Mouse (Mus musculus) heart, embryonic 16.5 days (tissue): ENCODE measurements around the gene Ank2. TPM values are rescaled to one million over a fixed set of nuclear protein-coding genes. Genes with fewer than 3 reads are reported as not detected.

Experiments
- ATAC-seq: fragments of 200-750 bp; cut with Nextera tagmentation; replicated peaks from 2 replicates; pipeline ENCODE4 v1.8.0; 2017; ENCODE audit warnings: moderate number of reproducible peaks; ENCODE audit not compliant: insufficient read depth, low FRiP score; ENCODE audit errors: extremely low read depth
- H3K27ac ChIP-seq: fragments of 300-500 bp; sonication (generic); 2 replicates; pipeline ENCODE4 v1.5.1; 2014; ENCODE audit warnings: mild to moderate bottlenecking, low read length, control low read depth, moderate library complexity
- H3K27me3 ChIP-seq: fragments of 300-500 bp; sonication (generic); 2 replicates; pipeline ENCODE4 v1.6.1; 2014; ENCODE audit warnings: low read length, mixed read lengths; ENCODE audit not compliant: control insufficient read depth, insufficient read depth
- H3K36me3 ChIP-seq: fragments of 300-500 bp; sonication (generic); 2 replicates; pipeline ENCODE4 v1.6.1; 2014; ENCODE audit not compliant: control insufficient read depth, insufficient read depth
- H3K4me1 ChIP-seq: fragments of 300-500 bp; sonication (generic); 2 replicates; pipeline ENCODE4 v1.6.1; 2014; ENCODE audit warnings: low read length, mixed read lengths; ENCODE audit not compliant: control insufficient read depth, insufficient read depth
- H3K4me2 ChIP-seq: fragments of 300-500 bp; sonication (generic); 2 replicates; pipeline ENCODE4 v1.6.1; 2014; ENCODE audit warnings: low read depth, mild to moderate bottlenecking, control low read depth, low read length
- H3K4me3 ChIP-seq: fragments of 300-500 bp; sonication (generic); 2 replicates; pipeline ENCODE4 v1.5.1; 2014; ENCODE audit warnings: mild to moderate bottlenecking, control low read depth, low read length
- H3K9ac ChIP-seq: fragments of 300-500 bp; sonication (generic); 2 replicates; pipeline ENCODE4 v1.6.1; 2014; ENCODE audit warnings: low read length, control low read depth
- H3K9me3 ChIP-seq: fragments of 300-500 bp; sonication (generic); replicated peaks from 2 replicates; pipeline ENCODE4 v1.6.1; 2016; ENCODE audit warnings: low read length; ENCODE audit not compliant: control insufficient read depth
- WGBS: fragments of 180-500 bp; shearing (Covaris S2); extraction: QIAGEN DNeasy Blood & Tissue Kit; methylation state at CpG from one replicate; pipeline ENCODE4 v1.1.7; 2014; 5-methylcytosine and 5-hydroxymethylcytosine counted together
- microRNA counts: library from miRNA; unstranded; fragments of <30 nt; microRNA quantifications from one replicate; lab custom pipeline; 2016
- microRNA-seq: library from miRNA; unstranded; fragments of <30 nt; microRNA quantifications from one replicate; pipeline ENCODE4, GENCODE M21; 2017
- polyA plus RNA-seq: library from polyadenylated mRNA; unstranded; fragments of >200 nt; fragmentation: Nextera tagmentation; extraction: Ambion mirVana; gene quantifications from 2 replicates; pipeline ENCODE4 v1.2.1, GENCODE M21; 2015

Gene Ank2
- polyA plus RNA-seq, 1 experiment from 2014 or later, result 38.9 TPM

DNA sequence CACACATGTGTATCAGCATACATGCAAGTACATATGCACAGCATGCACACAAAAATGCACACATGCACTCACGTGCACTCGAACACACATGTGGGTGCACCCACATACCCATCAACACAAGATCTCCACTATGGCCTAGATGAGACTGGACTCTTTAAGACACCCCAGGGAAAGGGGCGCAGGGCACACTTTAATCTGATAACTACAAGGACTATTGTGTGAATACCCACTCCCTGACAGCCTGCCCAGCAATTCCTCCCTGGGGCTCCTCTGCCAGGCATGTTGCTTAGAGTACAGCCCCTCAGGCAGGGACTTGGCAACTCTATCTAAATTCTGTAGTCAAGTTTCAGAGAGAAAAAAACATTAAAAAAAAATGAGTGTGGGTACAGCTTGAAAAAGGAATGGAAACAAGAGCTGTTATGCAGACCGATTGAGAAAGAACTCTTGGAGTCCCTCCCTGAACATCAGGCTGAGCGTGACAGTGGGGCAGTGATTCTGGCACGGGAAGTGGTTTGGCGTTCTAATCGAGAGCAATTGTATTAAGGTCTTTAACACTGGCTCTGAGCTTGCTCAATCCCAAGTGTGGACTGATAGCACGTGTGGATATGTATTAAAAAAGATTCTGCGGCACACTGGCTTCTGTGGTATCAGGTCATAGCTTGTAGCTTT, 580.2 kb downstream of the Ank2 start:
- H3K27ac ChIP-seq, result no peak overlapping the region
- H3K9me3 ChIP-seq, result no peaks in the 10 kb centered on the region; the same call in 1 of the 2 replicates
- peaks cover 6% of the 10 kb centered on the region for H3K36me3 ChIP-seq
- no peak overlapping the region for H3K4me2 ChIP-seq
- no peak for ATAC-seq
- no peaks in the 10 kb centered on the region for H3K27me3 ChIP-seq
- WGBS, result 70% methylated on average over 10 of the region's 10 CpGs
- no peak overlapping the region for H3K9ac ChIP-seq
- H3K4me1 ChIP-seq, result 0 out of 2 replicates have a peak, but pooled peaks cover 3% of the 10 kb centered on the region
- no peak overlapping the region for H3K4me3 ChIP-seq

DNA sequence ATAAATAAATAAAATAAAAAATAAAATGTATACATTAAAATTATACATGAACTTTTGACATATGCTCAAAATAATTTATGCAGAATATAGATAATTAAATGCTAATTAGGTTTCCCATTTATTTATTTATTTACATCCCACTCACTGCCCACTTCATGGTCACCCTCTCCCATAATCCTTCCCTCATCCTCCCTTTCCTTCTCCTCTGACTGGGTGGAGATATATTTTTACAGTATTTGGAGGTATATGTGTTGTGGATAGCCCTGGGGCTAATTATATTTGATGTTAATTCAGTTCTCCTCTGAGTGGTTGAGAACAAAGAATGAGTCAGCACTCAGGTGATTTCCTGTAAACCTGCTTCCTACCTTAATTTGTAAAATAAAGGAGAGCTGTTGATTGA, 582.8 kb downstream of the Ank2 start:
- H3K4me2 ChIP-seq, result no peak overlapping the region
- H3K27ac ChIP-seq, result no peak overlapping the region
- no peak overlapping the region for H3K9ac ChIP-seq
- H3K36me3 ChIP-seq, result no peaks in the 10 kb centered on the region
- no peak for ATAC-seq
- H3K4me3 ChIP-seq, result no peak overlapping the region
- no peaks in the 10 kb centered on the region; the same call in 1 of the 2 replicates for H3K9me3 ChIP-seq
- no peaks in the 10 kb centered on the region for H3K27me3 ChIP-seq
- no peaks in the 10 kb centered on the region for H3K4me1 ChIP-seq

DNA sequence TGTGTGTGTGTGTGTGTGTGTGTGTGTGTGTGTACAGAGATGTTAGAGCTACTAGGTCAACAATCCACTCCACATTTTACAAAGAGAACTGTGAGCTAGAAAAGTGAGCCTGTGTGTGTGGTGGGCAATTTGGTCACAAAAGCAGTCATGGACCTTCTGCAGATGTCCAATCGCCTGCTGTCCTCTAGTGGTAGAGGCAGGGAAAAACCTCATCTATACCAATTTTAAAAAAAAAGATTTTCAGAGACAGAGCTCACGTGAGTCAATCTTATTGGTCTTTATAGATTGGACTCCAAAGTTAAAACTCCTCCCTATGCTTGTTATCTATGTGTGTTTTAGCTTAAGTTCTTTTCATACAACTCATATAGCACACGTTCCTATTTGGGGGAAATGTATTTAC, 595.6 kb downstream of the Ank2 start:
- no peaks in the 10 kb centered on the region for H3K4me1 ChIP-seq
- H3K4me3 ChIP-seq, result no peak overlapping the region
- no peak overlapping the region for H3K27ac ChIP-seq
- no peak overlapping the region for H3K4me2 ChIP-seq
- no peaks in the 10 kb centered on the region for H3K27me3 ChIP-seq
- H3K36me3 ChIP-seq, result no peaks in the 10 kb centered on the region
- no peak; the same call in 1 of the 2 replicates for ATAC-seq
- no peaks in the 10 kb centered on the region for H3K9me3 ChIP-seq
- 13% methylated on average over 3 of the region's 3 CpGs for WGBS
- no peak overlapping the region for H3K9ac ChIP-seq

DNA sequence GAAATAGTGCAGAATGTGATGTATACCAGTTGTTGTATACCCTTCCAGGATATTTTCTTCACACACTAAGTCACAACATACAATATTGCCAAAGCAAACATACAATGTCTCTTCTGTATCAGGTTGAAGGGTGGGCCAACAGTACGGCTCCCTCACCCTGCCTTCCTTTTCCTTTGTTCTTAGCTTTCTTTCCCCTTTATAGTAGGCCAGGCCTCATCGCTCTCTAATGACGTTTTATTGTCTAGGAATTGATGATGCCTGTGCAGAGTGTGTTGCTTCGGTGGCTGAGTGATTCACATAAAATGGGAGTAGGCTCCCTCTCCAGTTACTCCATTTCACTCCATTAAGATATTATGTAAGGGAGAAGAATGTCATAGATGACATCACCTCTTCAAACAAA, 612.5 kb downstream of the Ank2 start:
- no peaks in the 10 kb centered on the region for H3K9me3 ChIP-seq
- H3K4me1 ChIP-seq, result no peaks in the 10 kb centered on the region
- 77% methylated on average over 4 of the region's 4 CpGs for WGBS
- no peaks in the 10 kb centered on the region for H3K27me3 ChIP-seq
- H3K4me3 ChIP-seq, result no peak overlapping the region
- ATAC-seq, result no peak
- H3K4me2 ChIP-seq, result no peak overlapping the region
- H3K27ac ChIP-seq, result no peak overlapping the region
- H3K9ac ChIP-seq, result no peak overlapping the region
- no peaks in the 10 kb centered on the region for H3K36me3 ChIP-seq

DNA sequence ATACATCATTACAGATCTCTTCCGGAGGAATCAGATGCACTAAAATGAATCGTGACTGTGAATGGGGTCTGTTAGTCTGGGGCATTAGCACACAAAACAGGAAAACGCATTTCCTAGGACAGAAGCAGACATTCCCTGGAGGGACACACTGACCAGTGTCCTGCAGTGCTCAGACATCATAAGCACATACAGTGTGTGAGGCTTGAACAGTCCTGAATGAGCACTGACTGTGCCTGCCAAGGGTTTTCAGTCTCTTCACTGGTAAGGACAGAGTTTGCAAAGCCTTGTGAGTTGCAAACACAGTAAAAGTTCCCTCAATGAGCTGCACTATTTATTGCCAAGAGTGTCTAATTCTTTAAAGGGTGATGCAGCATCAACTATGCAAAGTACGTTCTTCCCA, 613.1 kb downstream of the Ank2 start:
- H3K9me3 ChIP-seq, result 0 out of 2 replicates have a peak, but pooled peaks cover 2% of the 10 kb centered on the region
- 70% methylated on average over 4 of the region's 4 CpGs for WGBS
- no peaks in the 10 kb centered on the region for H3K27me3 ChIP-seq
- no peaks in the 10 kb centered on the region for H3K36me3 ChIP-seq
- H3K4me1 ChIP-seq, result no peaks in the 10 kb centered on the region
- no peak overlapping the region for H3K9ac ChIP-seq
- H3K4me3 ChIP-seq, result no peak overlapping the region
- no peak overlapping the region for H3K4me2 ChIP-seq
- no peak overlapping the region for H3K27ac ChIP-seq
- no peak for ATAC-seq

DNA sequence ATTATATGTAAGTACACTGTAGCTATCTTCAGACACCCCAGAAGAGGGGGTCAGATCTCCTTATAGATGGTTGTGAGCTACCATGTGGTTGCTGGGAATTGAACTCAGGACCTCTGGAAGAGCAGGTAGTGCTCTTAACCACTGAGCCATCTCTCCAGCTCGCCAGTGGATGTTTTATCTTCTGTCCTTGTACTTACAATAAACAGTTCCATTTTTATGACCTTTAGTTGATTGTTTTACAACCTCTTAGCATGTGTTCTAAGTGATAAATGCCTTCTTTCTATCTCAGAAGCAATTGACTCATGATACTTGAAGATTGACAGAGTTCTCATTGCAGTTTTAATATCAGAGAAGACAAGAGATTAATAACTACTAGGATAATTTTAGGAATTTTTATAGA, 620.9 kb downstream of the Ank2 start:
- Histone ChIP-seq H3K27me3 (no peaks in the 10 kb centered on the region), H3K36me3 (no peaks in the 10 kb centered on the region), H3K9me3 (0 out of 2 replicates have a peak, but pooled peaks cover 2% of the 10 kb centered on the region), H3K27ac (no peak overlapping the region), H3K4me3 (no peak overlapping the region), H3K9ac (no peak overlapping the region), H3K4me2 (no peak overlapping the region), H3K4me1 (no peaks in the 10 kb centered on the region)
- no peak for ATAC-seq
- 44% methylated on average over 1 of the region's 1 CpGs for WGBS

MicroRNAs within 50 kb of the gene (microRNA counts, 519-probe panel; counts per million panel counts)
- 960 counts per million, percentile 3 among the panel's probes with 10 or more counts for microRNA mmu-miR-302a (lab: Ali Mortazavi, UCI)
- microRNA mmu-miR-302b (lab: Ali Mortazavi, UCI), result 1,113 counts per million, percentile 5 among the panel's probes with 10 or more counts
- microRNA mmu-miR-302c (lab: Ali Mortazavi, UCI), result not detected
- 1,986 counts per million, percentile 21 among the panel's probes with 10 or more counts for microRNA mmu-miR-302d (lab: Ali Mortazavi, UCI)
- microRNA mmu-miR-367 (lab: Ali Mortazavi, UCI), result 2,459 counts per million, percentile 56 among the panel's probes with 10 or more counts

Small RNAs within 50 kb of the gene (microRNA-seq; reads per million reads assigned to microRNA genes)
- gene Gm44494, result not detected
- 331 reads per million, percentile 69 among the genes with 10 or more reads in this experiment for gene Mir302a
- gene Mir302b, result 163 reads per million, percentile 58 among the genes with 10 or more reads in this experiment
- 28.5 reads per million, percentile 39 among the genes with 10 or more reads in this experiment for gene Mir302c
- 248 reads per million, percentile 64 among the genes with 10 or more reads in this experiment for gene Mir302d
- gene Mir367, result not detected

Other genes with a start within 250 kb of the Ank2 start
- gene Larp7, start 54.0 kb upstream of the Ank2 start, polyA plus RNA-seq, result 52.9 and 54.7 TPM in 2 replicates
- gene Zgrf1, start 54.1 kb upstream of the Ank2 start, polyA plus RNA-seq, result 6.9 and 7.0 TPM in 2 replicates
- gene Neurog2, start 133.8 kb upstream of the Ank2 start, polyA plus RNA-seq, result not detected in 2 replicates